Mouse (Mus musculus) layer of hippocampus, adult 9-11 months (tissue): ENCODE measurements around the gene Ercc1.

Source experiments
- DNase-seq: peaks from one replicate; pipeline ENCODE4 v3.0.0; 2022

The Ercc1 gene

DNA sequence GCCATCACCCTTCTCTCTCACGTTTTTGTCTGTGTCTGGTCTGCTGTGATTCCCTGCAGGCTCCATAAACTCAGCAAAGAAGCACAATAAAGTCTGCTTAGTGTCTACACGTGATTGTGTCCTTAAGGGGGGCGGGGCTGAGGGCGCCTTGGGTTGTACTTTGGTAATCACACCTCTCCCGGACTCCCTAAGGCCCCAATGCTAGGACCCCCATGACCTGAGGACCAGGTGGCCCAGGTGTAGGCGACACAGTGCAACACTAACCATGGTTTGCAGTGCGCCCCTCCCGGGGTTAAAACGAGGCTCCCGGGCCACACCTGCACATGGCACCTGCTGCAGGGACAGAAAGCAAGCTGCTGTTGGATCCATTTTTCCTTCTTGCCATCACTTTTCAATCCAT is 3.3 kb upstream of the Ercc1 start:
- no peak for DNase-seq

DNA sequence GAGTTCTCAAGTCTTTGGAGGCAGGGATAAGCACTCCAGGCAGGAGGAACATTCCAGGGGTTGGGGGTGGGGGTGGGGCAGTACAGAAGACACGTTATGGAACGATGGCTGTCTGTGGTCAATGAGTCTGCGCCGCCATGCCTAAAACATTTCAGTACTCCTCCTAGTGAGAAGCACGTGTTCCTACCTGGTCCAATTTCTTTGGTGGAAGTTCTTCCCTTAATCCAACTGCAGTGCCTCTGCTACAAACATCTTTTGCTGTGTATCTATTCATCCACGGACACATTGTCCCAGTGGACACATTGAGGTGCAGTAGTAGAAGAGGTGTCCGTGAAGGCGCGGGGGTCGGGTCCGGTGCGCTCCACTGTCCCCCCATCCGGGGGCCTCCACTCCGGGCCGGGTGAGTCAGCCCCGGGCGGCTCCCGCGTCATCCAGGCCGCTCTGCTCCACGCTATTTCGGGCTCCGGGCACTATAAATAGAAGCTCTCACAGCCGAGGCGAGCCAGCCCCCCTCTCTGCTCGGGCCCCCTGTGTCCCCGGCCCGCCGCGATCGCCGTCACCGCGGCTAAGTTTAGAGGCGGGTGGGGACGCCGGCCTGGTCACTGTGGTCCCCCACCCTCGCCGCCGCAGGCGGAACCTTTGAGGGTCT is 2.7 kb upstream of the Ercc1 start:
- DNase-seq: no peak

DNA sequence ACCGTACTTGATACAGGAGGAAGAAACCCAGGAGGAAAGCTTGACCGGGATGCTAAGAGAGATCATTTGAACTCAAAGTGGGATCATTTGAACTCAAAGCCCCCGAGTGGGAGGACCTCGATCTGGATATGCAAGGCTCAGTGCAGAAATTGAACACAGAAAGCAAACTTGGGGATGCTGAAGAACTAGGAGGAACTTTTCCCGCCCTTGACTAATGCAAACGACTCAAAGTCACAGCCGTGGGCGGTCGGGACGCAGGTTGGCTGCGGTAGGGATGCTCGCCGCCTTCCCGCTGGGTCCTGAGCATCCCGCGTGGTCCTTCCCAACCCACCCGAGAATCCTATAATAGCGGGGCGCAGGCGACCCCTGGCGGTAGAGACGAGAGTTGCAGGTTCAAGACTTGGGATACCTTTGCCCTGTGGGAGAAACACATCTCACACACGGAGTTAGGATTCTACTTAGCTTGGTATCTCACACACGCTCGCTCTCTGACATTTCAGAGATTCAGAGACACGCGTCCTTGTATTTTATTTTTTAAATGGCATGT is 2.0 kb upstream of the Ercc1 start:
- DNase-seq: peak; percentile 81

DNA sequence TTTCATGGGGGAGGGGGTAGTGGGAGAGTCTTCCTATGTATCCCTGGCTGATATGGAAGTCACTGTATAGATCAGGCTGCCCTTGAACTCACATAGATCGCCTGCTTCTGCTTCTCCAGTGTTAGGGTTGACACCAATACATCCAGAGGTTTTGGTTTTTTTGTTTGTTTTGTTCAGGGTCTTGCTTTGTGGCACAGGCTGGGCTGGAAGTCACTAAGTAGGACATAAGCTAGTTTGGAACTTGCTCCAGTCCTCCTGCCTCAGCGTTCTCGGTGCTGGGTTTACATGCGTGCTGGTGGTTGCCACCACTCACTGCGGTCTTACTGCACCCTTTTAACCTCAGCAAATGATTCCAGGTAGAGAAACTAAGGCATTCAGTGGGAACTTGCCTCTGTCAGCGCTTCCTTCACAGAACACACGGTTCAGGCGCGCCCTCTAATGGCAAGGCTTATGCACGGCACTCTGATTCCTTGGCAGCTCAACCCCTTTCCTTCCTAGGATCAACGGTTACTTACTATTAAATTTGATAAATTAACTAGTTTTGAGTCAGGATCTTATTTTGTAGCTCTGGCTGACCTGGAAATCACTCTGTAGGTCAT is 1.3 kb upstream of the Ercc1 start:
- DNase-seq: peak; percentile 61

DNA sequence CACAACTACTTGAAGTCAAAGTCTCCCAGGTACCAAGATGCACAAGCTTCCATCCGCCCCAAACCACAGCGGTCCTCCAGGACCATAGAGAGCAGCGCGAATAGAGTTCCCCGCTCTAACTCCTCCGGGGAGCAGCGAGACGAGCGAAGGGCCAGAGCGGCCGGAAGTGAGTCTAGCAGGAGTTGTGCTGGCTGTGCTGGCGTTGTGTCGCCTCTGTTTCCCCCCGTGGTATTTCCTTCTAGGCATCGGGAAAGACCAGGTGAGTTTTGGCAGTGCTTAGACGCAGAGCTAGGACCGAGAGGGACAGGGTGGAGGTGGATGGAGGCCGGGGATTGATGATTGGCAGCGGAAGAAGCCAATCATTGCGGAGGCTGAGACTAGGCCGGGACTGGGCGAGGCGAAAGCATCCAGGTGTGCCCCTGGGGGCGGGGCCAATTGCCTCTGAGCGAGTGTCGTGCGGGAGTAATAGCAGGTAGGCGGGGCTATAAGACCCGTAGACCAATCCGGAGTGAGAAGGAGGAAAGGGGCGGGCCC is 427 bp downstream of the Ercc1 start:
- DNase-seq: peak; percentile 97

DNA sequence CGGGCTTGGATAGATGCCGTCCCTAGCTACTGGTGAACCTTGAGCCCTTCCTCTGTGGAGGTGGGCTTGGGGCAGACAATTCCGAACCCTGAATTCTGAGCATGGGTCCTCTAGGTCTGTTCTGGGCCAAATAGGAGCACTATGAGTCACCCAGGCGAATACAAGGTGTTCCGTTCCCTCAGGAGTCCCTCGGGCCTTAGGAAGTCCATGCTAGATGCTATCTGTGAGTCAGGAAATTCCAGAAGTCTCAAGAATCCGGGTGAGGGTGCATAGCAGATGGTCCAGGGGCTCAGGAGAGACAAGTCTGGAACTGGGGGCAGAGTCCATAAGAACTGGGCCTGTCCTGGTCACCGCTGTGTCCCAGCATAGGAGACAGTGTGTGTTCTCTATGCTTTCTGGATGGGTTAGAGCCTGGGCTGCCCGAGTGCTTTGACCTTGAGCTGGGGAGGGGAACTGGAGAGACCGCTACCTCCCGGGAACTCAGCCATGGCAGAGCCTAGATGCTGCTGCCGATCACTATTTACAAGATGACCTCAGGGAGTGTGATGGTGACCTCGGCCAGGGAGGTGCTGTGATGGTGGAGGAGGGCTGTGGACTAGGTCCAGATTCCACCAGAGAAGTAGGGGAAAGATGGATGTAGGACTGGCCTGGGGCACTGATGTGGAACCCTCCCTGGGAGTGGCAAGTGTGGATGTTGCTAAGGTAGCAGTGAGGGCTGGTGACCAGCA is 4.8 kb downstream of the Ercc1 start:
- DNase-seq: no peak

DNA sequence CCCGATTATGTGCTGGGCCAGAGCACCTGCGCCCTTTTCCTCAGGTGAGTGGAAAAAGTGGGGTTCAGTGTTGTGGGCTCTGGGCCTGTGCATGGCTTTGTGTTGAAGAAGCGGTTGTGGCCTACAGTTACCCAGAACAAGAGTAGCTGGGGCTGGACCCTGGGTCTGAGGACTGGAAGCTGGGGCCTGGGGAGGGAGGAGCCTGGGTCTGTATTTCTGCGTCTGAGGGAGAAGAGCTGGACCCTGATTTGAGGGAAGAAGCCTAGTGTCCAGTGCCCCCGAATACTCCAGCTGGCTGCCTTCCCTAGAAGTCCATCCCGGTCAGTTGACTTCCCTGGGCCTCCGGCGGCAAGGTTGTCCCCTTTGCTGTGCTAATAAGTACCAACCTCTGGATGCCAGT is 5.6 kb downstream of the Ercc1 start:
- no peak for DNase-seq

DNA sequence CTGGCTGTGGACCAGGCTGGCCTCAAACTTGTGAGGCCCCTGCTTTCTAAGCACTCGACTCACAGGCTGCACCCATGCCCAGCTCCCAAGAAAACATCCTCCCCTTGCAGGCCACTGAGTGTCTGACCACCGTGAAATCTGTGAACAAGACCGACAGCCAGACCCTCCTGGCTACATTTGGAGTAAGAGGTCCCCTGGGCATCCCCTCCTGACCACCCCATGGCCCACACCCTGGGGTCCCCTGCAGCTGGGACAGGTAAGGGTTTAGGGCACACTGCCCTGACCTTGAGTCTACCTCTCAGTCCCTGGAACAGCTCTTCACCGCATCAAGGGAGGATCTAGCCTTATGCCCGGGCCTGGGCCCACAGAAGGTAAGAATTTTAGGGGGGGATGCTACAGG is 10.4 kb downstream of the Ercc1 start:
- DNase-seq: no peak

DNA sequence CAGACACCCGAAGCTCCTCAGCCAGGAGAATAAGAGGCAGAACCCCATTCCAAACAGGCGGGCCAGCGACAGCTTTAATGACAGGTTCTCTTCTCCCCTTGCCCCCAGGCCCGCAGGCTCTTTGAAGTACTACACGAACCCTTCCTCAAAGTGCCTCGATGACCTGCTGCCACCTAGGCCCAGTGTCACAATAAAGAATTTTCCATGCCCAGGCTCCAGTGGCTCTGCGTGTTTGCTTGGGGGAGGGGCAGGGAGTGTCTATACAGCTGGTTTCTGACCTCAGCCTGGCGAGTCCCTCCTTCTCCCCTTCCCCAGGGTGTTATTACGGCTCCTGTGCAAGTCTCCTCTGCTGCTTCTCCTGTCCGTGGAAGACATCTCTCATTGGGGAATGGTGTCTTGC is 11.7 kb downstream of the Ercc1 start:
- no peak for DNase-seq

DNA sequence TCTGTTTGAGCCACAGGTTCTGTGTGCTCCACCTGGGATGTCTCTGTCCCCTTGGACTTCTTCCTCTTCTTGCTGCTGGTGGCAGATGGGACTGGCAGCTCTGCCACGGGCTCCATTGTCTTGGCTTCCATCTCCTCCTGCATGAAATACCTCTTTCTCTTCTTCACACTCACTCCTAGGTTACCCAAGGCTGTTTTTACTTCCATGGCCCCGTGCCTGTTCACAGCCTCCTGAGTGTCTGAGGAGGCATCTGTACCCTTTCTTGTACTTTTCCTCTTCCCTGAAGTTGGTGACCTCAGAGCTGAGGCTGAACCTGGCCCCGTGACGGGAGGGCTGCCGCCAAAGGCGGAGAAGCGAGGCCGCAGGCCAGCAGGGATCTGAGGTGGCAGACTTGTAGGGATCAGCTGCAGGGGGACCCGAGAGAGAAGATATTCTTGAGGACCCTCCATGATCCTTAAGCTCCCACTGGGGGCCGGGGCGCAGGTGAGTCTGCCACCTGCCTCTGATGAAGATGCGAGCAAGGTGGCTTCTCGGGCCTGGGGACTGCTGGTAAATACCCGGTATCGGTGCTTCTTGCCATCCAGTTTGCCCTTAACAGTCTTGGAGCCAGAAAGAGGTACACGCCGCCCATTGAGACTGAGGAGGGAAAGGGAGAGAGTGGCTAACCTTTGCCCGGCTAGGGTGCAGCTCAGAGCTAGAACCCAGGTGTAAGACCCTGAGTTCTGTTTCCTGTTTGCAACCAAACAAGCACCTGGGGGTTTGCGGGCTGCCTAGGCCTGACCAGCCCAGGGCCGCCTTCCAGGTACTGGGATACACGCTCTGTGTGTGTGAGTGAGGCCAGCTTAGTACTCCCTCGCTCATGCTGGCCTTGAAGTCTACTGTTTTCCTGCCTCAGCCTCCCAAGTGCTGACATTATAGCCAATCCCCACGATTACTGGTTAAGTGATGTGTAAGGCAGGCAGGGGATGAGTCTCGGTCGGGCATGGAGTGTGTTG is 13.1 kb downstream of the Ercc1 start:
- no peak for DNase-seq

DNA sequence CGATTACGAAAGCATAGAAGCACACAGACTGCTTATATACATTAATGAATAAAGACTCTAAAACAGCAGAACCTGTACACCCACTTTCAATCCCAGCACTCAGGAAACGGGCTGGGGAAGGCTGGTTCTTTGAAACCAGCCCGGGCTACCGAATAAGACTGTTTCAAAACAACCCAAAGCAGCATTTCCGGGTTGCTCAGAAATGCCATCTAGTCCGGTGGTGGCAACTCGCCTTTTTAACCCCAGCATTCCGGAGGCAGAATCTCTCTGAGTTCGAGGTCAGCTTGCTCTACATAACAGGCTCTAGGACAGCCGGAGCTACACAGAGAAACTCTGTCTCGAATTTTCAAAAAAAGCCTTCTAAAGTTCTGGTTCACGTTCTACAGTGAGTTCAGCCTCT is 14.1 kb downstream of the Ercc1 start:
- no peak for DNase-seq

DNA sequence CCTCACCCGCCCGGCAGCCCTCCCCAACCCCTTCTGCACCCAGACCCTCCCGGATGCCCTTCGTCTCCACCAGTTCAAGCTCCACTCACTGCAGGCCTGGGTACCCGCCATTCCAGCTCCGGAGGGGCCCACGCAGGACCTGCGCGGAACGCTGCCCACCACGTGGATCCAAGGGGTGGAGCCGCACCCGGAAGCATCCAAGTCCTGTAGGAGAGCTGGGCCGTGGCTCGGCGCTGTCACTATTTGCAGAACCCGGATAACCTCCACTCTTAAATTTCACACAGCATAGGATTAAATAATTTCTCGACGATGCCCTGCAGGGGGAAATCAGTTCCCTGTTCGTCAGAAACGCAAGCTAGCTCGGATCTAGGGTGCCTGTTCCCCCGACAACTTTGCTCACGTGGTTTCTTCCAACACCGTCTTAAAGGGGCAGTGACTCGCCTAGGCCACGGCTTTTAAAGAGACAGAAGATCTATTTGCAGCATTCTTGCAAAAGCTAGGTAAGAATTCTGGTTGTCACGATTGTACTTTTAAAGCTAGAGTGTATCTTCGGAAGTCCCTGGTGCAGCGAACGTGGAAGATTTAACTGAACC is 14.8 kb downstream of the Ercc1 start, which contains the start of the genes Cd3eap and Ppp1r13l:
Cd3eap (minus strand) TSS at position 185 of the 593 bp plus-strand sequence.
Ppp1r13l (plus strand) TSS at position 451 of the 593 bp plus-strand sequence.
- DNase-seq: peak; percentile 91

DNA sequence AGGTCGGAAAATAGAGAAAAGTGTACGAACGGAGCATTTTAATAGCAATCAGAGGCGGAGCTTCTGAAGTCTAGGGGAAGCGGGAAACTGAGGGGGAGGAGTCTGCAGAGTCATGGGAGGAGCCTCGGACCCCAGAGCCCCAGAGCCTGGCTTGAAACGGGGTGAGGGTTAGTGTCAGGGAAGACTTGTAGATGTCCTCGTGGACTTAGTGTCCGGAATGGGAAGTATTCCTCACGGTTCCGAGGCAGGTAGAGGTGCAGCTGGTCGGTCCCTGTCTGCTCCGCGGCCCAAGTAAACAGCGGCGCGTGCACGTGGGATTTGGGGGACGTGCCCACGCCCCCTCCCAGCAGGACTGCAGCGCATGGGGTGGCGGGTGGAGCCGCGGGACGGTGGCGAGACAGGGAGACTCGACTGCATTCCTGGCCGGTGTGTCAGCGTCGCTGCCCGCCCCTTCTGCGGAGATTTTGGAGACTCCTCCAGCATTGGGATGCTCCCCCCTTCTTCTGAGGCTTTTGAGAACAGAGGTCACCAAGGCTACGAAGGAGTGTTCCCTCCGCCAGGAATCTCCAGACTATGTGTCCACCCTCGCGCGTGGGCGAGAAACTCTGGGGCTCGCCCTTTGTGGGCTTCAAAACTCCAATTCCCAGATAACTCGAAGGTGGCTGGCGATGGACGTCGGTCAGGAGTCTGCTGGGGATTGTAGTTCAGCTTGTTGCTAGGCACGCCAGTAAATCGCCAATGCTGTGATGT is 15.5 kb downstream of the Ercc1 start:
- peak; percentile 83 for DNase-seq

DNA sequence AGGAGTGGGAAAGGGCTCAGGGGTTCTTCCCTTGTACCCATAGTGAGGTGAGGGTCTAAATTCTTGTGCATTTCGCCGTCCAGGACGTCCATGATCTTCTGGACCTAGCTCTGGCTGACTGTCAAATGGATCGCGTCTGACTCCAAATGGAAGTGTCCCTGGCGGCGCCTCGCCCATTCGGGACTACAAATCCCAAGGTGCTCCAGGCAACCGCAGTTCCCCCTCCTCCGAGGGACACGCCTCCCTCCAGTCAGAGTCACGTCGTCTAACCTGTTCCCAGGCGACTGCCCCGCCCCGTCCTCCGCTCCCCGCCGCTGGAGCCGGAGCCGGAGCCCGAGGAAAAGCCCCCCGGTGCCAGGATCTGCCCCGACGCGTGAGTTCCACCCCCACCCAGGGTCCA is 16.4 kb downstream of the Ercc1 start:
- DNase-seq: peak; percentile 94

DNA sequence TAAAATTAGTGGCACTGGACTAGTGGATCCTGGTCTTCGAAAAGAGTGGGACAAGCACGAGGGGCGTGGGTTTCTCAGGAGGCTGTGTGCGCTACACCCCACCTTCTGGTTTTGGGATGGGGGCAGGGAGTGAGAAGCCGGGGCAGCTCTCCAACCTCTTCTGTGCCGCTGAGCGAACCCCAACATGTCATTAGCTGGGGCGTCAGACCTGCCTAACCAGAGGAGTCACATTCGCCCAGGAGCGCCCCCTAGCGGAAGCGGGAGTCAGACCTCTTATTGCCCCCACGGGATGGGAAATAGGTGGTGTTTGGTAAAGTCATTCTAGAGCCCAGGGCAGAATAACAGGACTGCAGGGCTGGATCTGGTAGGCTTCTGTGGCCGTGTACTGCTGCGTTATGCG is 17.1 kb downstream of the Ercc1 start:
- DNase-seq: peak; percentile 66

DNA sequence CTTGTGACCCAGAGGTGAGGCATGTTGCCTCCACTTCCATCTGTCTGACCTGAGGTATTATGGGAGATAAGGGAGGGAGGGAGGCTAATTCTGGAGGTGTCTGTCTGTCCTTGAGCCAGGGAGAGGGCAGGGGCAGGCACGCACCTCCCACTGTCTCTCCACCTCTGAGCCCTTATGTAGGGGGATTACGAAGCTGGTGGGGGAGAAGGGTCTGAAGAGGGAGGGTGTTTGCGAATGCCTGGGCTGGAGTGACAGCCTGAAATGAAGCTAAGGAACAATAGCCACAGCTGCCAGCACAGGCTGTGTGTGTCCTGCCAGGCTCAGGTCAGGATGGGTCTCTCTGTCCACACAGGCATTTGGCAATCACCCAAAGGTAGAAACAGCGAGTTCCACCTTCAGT is 17.7 kb downstream of the Ercc1 start:
- DNase-seq: no peak

DNA sequence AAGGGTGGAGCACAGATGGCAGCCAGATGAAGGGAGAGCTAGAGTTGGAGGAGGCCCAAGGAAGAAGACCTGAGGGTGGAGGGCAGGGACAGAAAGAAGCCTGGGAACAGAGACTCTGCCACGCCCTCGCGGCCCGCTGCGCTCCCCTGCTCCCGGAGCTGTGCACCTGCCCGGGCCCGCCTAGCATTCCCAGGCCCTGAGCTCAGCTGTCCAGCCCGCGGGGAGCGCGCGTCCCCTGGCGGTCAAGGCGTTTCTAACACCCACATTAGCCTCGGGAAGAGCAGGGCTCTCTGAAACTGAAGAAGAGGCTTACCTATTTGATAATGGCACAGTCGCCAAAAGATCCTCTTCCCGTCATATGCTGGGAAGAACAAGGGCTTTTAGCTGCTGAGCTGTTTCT is 19.3 kb downstream of the Ercc1 start:
- DNase-seq: no peak

DNA sequence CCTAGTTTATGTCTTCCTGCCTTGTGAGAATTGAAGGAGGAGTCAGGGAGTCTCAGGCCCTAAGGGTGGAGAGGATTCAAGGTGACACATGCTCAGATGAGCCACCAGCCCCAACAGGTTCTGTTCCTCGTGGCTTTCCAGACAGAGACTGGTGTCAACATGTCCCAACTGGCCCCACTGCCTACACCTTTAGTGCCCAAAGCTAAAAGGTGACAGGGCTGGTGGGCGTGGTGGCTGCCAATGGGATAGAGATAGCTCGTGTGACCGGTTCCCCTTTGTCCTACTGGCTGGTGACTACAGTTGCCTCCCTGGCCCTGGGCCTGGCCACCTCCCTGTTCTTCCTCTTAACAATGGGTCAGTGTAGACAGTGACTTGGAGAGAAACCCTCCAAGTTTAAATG is 20.8 kb downstream of the Ercc1 start:
- no peak for DNase-seq

DNA sequence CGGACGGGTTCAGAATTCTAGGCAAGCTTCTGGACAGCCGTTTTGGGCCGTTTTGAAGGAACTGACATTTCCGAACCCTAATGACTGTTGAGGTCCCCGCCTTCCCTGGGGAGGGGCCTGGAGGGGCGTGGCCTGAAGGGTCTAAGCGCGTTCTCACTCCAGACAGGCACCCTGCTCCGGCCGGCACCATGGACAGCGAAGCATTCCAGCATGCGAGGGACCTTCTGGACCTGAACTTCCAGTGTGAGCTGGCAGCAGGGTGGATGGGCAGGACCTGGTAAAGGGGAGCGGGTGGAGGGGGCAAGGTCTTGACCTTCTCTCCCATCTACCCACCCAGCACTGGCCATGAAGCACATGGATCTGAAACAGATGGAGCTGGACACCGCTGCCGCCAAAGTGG is 23.8 kb downstream of the Ercc1 start:
- DNase-seq: no peak

DNA sequence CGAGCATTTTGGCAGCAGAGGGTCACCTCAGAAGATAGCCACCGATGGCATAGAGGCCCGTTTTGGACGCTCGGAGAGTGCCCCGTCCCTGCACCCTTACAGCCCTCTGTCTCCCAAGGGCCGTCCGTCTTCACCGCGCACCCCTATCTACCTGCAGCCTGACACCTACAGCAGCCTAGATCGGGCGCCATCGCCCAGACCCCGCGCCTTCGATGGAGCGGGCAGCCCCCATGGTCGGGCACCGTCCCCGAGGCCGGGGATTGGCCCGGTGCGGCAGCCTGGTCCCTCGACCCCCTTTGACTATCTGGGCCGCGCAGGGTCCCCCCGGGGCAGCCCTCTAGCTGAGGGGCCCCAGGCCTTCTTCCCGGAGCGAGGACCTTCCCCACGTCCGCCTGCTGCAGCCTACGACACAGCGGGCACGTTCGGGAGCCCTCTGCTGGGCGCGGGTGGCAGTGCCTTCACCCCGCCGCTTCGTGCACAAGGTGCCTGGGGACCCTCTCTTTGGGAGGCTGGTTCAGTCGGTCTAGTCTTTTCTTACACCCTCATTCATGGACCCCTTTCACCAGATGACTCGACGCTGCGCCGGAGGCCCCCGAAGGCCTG is 25.3 kb downstream of the Ercc1 start:
- no peak for DNase-seq

DNA sequence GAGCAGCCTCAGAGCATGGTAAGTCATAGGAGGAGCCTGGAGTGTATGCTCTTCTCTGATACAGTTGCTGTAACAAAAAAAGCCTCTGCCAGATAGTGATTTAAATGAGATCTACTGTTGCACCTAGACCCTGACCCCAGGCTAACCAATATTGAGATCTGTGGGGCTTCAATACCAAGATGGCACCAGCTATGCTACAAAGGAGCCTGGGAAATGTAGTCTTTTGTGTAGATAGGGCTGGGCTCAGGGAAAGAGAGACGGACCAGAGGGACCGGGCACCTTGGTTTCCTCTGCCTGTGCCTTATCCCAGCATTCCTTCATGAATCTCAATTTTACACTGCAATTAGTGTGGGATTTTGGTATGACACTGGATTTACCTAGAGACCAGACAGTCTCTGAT is 28.8 kb downstream of the Ercc1 start:
- DNase-seq: no peak
